Mouse (Mus musculus) forebrain, embryonic 12.5 days (tissue): ENCODE data around the gene Syt1. TPM values are rescaled to one million over a fixed set of nuclear protein-coding genes. Genes with fewer than 3 reads are reported as not detected.

Source experiments
- ATAC-seq: fragments of 200-750 bp; cut with Nextera tagmentation; 2 replicates; pipeline ENCODE4 v1.8.0; 2017; ENCODE audit warnings: moderate TSS enrichment; ENCODE audit not compliant: low FRiP score
- H3K27ac ChIP-seq: fragments of 300-500 bp; sonication (generic); 2 replicates; pipeline ENCODE4 v1.5.1; 2016; ENCODE audit warnings: mild to moderate bottlenecking
- H3K27me3 ChIP-seq: fragments of 300-500 bp; sonication (generic); 2 replicates; pipeline ENCODE4 v1.6.1; 2016; ENCODE audit warnings: mild to moderate bottlenecking
- H3K36me3 ChIP-seq: fragments of 300-500 bp; sonication (generic); replicated peaks from 2 replicates; pipeline ENCODE4 v1.6.1; 2016; ENCODE audit warnings: mild to moderate bottlenecking
- H3K4me1 ChIP-seq: fragments of 300-500 bp; sonication (generic); 2 replicates; pipeline ENCODE4 v1.6.1; 2016
- H3K4me2 ChIP-seq: fragments of 300-500 bp; sonication (generic); 2 replicates; pipeline ENCODE4 v1.6.1; 2016; ENCODE audit warnings: mild to moderate bottlenecking, moderate library complexity
- H3K4me3 ChIP-seq: fragments of 300-500 bp; sonication (generic); replicated peaks from 2 replicates; pipeline ENCODE4 v1.5.1; 2016; ENCODE audit warnings: mild to moderate bottlenecking
- H3K9ac ChIP-seq: fragments of 300-500 bp; sonication (generic); 2 replicates; pipeline ENCODE4 v1.6.1; 2016; ENCODE audit warnings: mild to moderate bottlenecking
- H3K9me3 ChIP-seq: fragments of 300-500 bp; sonication (generic); 2 replicates; pipeline ENCODE4 v1.6.1; 2016
- WGBS: fragments of 180-500 bp; shearing (Covaris S2); methylation state at CpG from one replicate; pipeline ENCODE4 v1.1.7; 2016; 5-methylcytosine and 5-hydroxymethylcytosine counted together
- polyA plus RNA-seq: library from polyadenylated mRNA; unstranded; fragments of >200 nt; fragmentation: Nextera tagmentation; extraction: Ambion mirVana; gene quantifications from 2 replicates; pipeline ENCODE4 v1.2.1, GENCODE M21; 2016

Syt1 gene
- polyA plus RNA-seq, 1 experiment from 2014 or later, result 33.7 TPM

- no peak overlapping the region for H3K4me3 ChIP-seq
- H3K27ac ChIP-seq, result no peak overlapping the region
- no peak overlapping the region for H3K4me2 ChIP-seq
- no peak overlapping the region for H3K9ac ChIP-seq
- H3K27me3 ChIP-seq, result no peaks in the 10 kb centered on the region
- no peaks in the 10 kb centered on the region for H3K36me3 ChIP-seq
- WGBS, result 87% methylated on average over 4 of the region's 4 CpGs
- ATAC-seq, result no peak
- no peaks in the 10 kb centered on the region for H3K4me1 ChIP-seq
- H3K9me3 ChIP-seq, result no peaks in the 10 kb centered on the region
Observed at GRCm38 (mm10) chr10:108726391-108726790, 284.4 kb downstream of the Syt1 start.

GRCm38 (mm10) chr10:108724878-108725277 lies 285.9 kb downstream of the Syt1 start:
- H3K4me1 ChIP-seq, result no peaks in the 10 kb centered on the region
- no peaks in the 10 kb centered on the region for H3K36me3 ChIP-seq
- no peak overlapping the region for H3K9ac ChIP-seq
- WGBS, result 82% methylated on average over 3 of the region's 3 CpGs
- no peak overlapping the region for H3K4me3 ChIP-seq
- no peak overlapping the region for H3K27ac ChIP-seq
- no peak overlapping the region for H3K4me2 ChIP-seq
- H3K9me3 ChIP-seq, result no peaks in the 10 kb centered on the region
- no peaks in the 10 kb centered on the region for H3K27me3 ChIP-seq
- no peak for ATAC-seq

GRCm38 (mm10) chr10:108710514-108710913 lies 300.3 kb downstream of the Syt1 start:
- no peaks in the 10 kb centered on the region for H3K9me3 ChIP-seq
- H3K9ac ChIP-seq, result no peak overlapping the region
- H3K4me2 ChIP-seq, result no peak overlapping the region
- no peak overlapping the region for H3K4me3 ChIP-seq
- no peaks in the 10 kb centered on the region for H3K4me1 ChIP-seq
- 68% methylated on average over 5 of the region's 5 CpGs for WGBS
- no peaks in the 10 kb centered on the region for H3K36me3 ChIP-seq
- no peaks in the 10 kb centered on the region for H3K27me3 ChIP-seq
- peak; percentile 27; the same call in 1 of the 2 replicates for ATAC-seq
- no peak overlapping the region for H3K27ac ChIP-seq

- no peak overlapping the region for H3K27ac ChIP-seq
- no peaks in the 10 kb centered on the region for H3K27me3 ChIP-seq
- no peaks in the 10 kb centered on the region for H3K9me3 ChIP-seq
- ATAC-seq, result no peak
- H3K4me1 ChIP-seq, result peaks cover 4% of the 10 kb centered on the region; the same call in 1 of the 2 replicates
- no peaks in the 10 kb centered on the region for H3K36me3 ChIP-seq
- H3K9ac ChIP-seq, result no peak overlapping the region
- no peak overlapping the region for H3K4me2 ChIP-seq
- H3K4me3 ChIP-seq, result no peak overlapping the region
- WGBS, result 89% methylated on average over 3 of the region's 3 CpGs
Observed at GRCm38 (mm10) chr10:108705658-108706057, 305.1 kb downstream of the Syt1 start.

GRCm38 (mm10) chr10:108701361-108702128 lies 309.2 kb downstream of the Syt1 start:
- H3K27ac ChIP-seq, result peak overlapping the region; percentile 78
- H3K36me3 ChIP-seq, result no peaks in the 10 kb centered on the region
- H3K9ac ChIP-seq, result no peak overlapping the region
- H3K4me2 ChIP-seq, result peak overlapping the region; percentile 26; the same call in 1 of the 2 replicates
- WGBS, result 14% methylated on average over 14 of the region's 14 CpGs
- no peak overlapping the region for H3K4me3 ChIP-seq
- ATAC-seq, result peak; percentile 82
- H3K4me1 ChIP-seq, result peaks cover 4% of the 10 kb centered on the region; the same call in 1 of the 2 replicates
- H3K27me3 ChIP-seq, result no peaks in the 10 kb centered on the region
- no peaks in the 10 kb centered on the region for H3K9me3 ChIP-seq

GRCm38 (mm10) chr10:108699946-108700345 lies 310.8 kb downstream of the Syt1 start, which contains the start of gene Gm5136:
Gm5136 (minus strand) TSS chr10:108700160.
- H3K4me2 ChIP-seq, result no peak within 1 kb of the TSS
- no peak within 1 kb of the TSS for H3K27ac ChIP-seq
- H3K4me1 ChIP-seq, result peaks cover 4% of the 10 kb centered on the region; the same call in 1 of the 2 replicates
- H3K9me3 ChIP-seq, result no peaks in the 10 kb centered on the region
- 0 out of 2 replicates have a peak, but pooled peaks have one; percentile 52 for ATAC-seq
- no peaks in the 10 kb centered on the region for H3K36me3 ChIP-seq
- H3K9ac ChIP-seq, result no peak within 1 kb of the TSS
- 94% methylated on average over 9 of the region's 9 CpGs for WGBS
- H3K27me3 ChIP-seq, result no peaks in the 10 kb centered on the region
- H3K4me3 ChIP-seq, result no peak within 1 kb of the TSS

- peaks cover 4% of the 10 kb centered on the region; the same call in 1 of the 2 replicates for H3K4me1 ChIP-seq
- no peaks in the 10 kb centered on the region for H3K27me3 ChIP-seq
- H3K36me3 ChIP-seq, result no peaks in the 10 kb centered on the region
- WGBS, result 72% methylated on average over 5 of the region's 5 CpGs
- no peak overlapping the region for H3K4me2 ChIP-seq
- H3K9ac ChIP-seq, result no peak overlapping the region
- H3K27ac ChIP-seq, result 0 out of 2 replicates have a peak overlapping the region, but pooled peaks have one; percentile 53
- ATAC-seq, result no peak
- no peaks in the 10 kb centered on the region for H3K9me3 ChIP-seq
- H3K4me3 ChIP-seq, result no peak overlapping the region
Observed at GRCm38 (mm10) chr10:108697062-108697461, 313.7 kb downstream of the Syt1 start.

GRCm38 (mm10) chr10:108690954-108691353 lies 319.8 kb downstream of the Syt1 start:
- Histone ChIP-seq H3K36me3 (no peaks in the 10 kb centered on the region), H3K27ac (no peak overlapping the region)
- ATAC-seq, result peak; percentile 35; the same call in 1 of the 2 replicates

GRCm38 (mm10) chr10:108686696-108687095 lies 324.1 kb downstream of the Syt1 start:
- ATAC-seq, result no peak
- no peak overlapping the region for H3K4me3 ChIP-seq
- no peak overlapping the region for H3K9ac ChIP-seq
- no peaks in the 10 kb centered on the region for H3K36me3 ChIP-seq
- 84% methylated on average over 4 of the region's 4 CpGs for WGBS
- H3K4me2 ChIP-seq, result no peak overlapping the region
- no peak overlapping the region for H3K27ac ChIP-seq
- no peaks in the 10 kb centered on the region for H3K9me3 ChIP-seq
- peaks cover 4% of the 10 kb centered on the region for H3K4me1 ChIP-seq
- no peaks in the 10 kb centered on the region for H3K27me3 ChIP-seq

More at GRCm38 (mm10) chr10:108690954-108691353, 319.8 kb downstream of the Syt1 start:
- H3K27me3 ChIP-seq, result no peaks in the 10 kb centered on the region
- no peak overlapping the region for H3K9ac ChIP-seq
- peaks cover 4% of the 10 kb centered on the region for H3K4me1 ChIP-seq
- no peak overlapping the region for H3K4me3 ChIP-seq
- H3K9me3 ChIP-seq, result no peaks in the 10 kb centered on the region
- 57% methylated on average over 9 of the region's 9 CpGs for WGBS
- no peak overlapping the region for H3K4me2 ChIP-seq

- 58% methylated on average over 14 of the region's 14 CpGs for WGBS
- Histone ChIP-seq H3K4me1 (peaks cover 17% of the 10 kb centered on the region), H3K9ac (no peak overlapping the region), H3K27me3 (no peaks in the 10 kb centered on the region), H3K36me3 (no peaks in the 10 kb centered on the region), H3K4me3 (no peak overlapping the region), H3K4me2 (no peak overlapping the region), H3K27ac (peak overlapping the region; percentile 46; the same call in 1 of the 2 replicates), H3K9me3 (no peaks in the 10 kb centered on the region)
- peak; percentile 70 for ATAC-seq
Observed at GRCm38 (mm10) chr10:108679675-108680390, 330.9 kb downstream of the Syt1 start.

- no peaks in the 10 kb centered on the region for H3K9me3 ChIP-seq
- no peak overlapping the region for H3K9ac ChIP-seq
- peaks cover 17% of the 10 kb centered on the region for H3K4me1 ChIP-seq
- no peak overlapping the region for H3K27ac ChIP-seq
- no peak overlapping the region for H3K4me3 ChIP-seq
- 80% methylated on average over 8 of the region's 8 CpGs for WGBS
- H3K27me3 ChIP-seq, result no peaks in the 10 kb centered on the region
- no peaks in the 10 kb centered on the region for H3K36me3 ChIP-seq
- no peak overlapping the region for H3K4me2 ChIP-seq
- no peak for ATAC-seq
Observed at GRCm38 (mm10) chr10:108677053-108677452, 333.7 kb downstream of the Syt1 start.

GRCm38 (mm10) chr10:108668944-108669343 lies 341.8 kb downstream of the Syt1 start:
- ATAC-seq, result no peak
- Histone ChIP-seq H3K4me3 (no peak overlapping the region), H3K9ac (no peak overlapping the region), H3K4me2 (no peak overlapping the region), H3K36me3 (no peaks in the 10 kb centered on the region), H3K27me3 (no peaks in the 10 kb centered on the region), H3K4me1 (no peaks in the 10 kb centered on the region), H3K27ac (no peak overlapping the region), H3K9me3 (no peaks in the 10 kb centered on the region)
- 88% methylated on average over 3 of the region's 3 CpGs for whole genome bisulfite sequencing
